Mouse (Mus musculus): ENCODE results near the gene Snd1. TPM values are rescaled to one million over a fixed set of nuclear protein-coding genes. Genes with fewer than 3 reads are reported as not detected.

The Snd1 gene
- polyA plus RNA-seq, 1 experiment = 190 TPM

GRCm38 (mm10) chr6:28717845-28718237, 242.9 kb downstream of the Snd1 start:
- no peak overlapping the region for H3K4me2 ChIP-seq (ENCODE audit: low read depth)
- peaks cover 5% of the 10 kb centered on the region for H3K79me2 ChIP-seq (ENCODE audit: control insufficient read depth, insufficient read depth)
- no peak for TF ChIP-seq SRF (IDR thresholded peaks at IDR 0.05; ENCODE audit: control insufficient read depth, insufficient read length, low read depth)
- TF ChIP-seq REST (IDR thresholded peaks at IDR 0.05; ENCODE audit: insufficient read depth, insufficient read length) = no peak
- TF ChIP-seq MYOG (IDR thresholded peaks at IDR 0.05; ENCODE audit: control insufficient read depth in 1 of 3, insufficient read depth in 1 of 3, insufficient read length in 2 of 3, low read depth in 2 of 3) = no peak
- no peaks in the 10 kb centered on the region for H3K27me3 ChIP-seq (ENCODE audit: control insufficient read depth, insufficient read depth, insufficient read length)
- no peak overlapping the region for H3ac ChIP-seq (ENCODE audit: control insufficient read depth, insufficient read length)
- H3K4me3 ChIP-seq = no peak overlapping the region
- peaks cover 5% of the 10 kb centered on the region for H3K36me3 ChIP-seq (ENCODE audit: control insufficient read depth, insufficient read depth)

- Histone ChIP-seq H3K27me3 (ENCODE audit: control insufficient read depth, insufficient read depth, insufficient read length) (no peaks in the 10 kb centered on the region), H3K79me2 (ENCODE audit: control insufficient read depth, insufficient read depth) (no peaks in the 10 kb centered on the region), H3K36me3 (ENCODE audit: control insufficient read depth, insufficient read depth) (peaks cover under 1% of the 10 kb centered on the region), H3ac (ENCODE audit: control insufficient read depth, insufficient read length) (no peak overlapping the region), H3K4me3 (no peak overlapping the region), H3K4me2 (ENCODE audit: low read depth) (no peak overlapping the region)
- TF ChIP-seq REST (IDR thresholded peaks at IDR 0.05; ENCODE audit: insufficient read depth, insufficient read length) (no peak), SRF (IDR thresholded peaks at IDR 0.05; ENCODE audit: control insufficient read depth, insufficient read length, low read depth) (no peak), TCF12 (IDR thresholded peaks at IDR 0.05; ENCODE audit: insufficient read depth, poor library complexity, severe bottlenecking) (no peak), POLR2A (IDR thresholded peaks at IDR 0.05; ENCODE audit: insufficient read length, low read depth) (no peak), E2F4 (IDR thresholded peaks at IDR 0.05; ENCODE audit: insufficient read depth) (no peak), MAX (IDR thresholded peaks at IDR 0.05; ENCODE audit: low read depth) (no peak), TCF3 (IDR thresholded peaks at IDR 0.05; ENCODE audit: insufficient read length, low read depth) (no peak)
Observed at GRCm38 (mm10) chr6:28720391-28721171, 245.6 kb downstream of the Snd1 start.

GRCm38 (mm10) chr6:28723059-28723458, 248.1 kb downstream of the Snd1 start:
- Histone ChIP-seq H3K79me2 (ENCODE audit: control insufficient read depth, insufficient read depth) (no peaks in the 10 kb centered on the region), H3K4me3 (no peak overlapping the region), H3K27me3 (ENCODE audit: control insufficient read depth, insufficient read depth, insufficient read length) (no peaks in the 10 kb centered on the region), H3K4me2 (ENCODE audit: low read depth) (no peak overlapping the region), H3K36me3 (ENCODE audit: control insufficient read depth, insufficient read depth) (no peaks in the 10 kb centered on the region), H3ac (ENCODE audit: control insufficient read depth, insufficient read length) (no peak overlapping the region)
- TF ChIP-seq CEBPB (IDR thresholded peaks at IDR 0.05; ENCODE audit: insufficient read depth, poor library complexity, severe bottlenecking) (no peak), POLR2AphosphoS2 (IDR thresholded peaks at IDR 0.05; ENCODE audit: insufficient read length, low read depth) (no peak), MYOG (IDR thresholded peaks at IDR 0.05; ENCODE audit: control insufficient read depth in 1 of 3, insufficient read depth in 1 of 3, insufficient read length in 2 of 3, low read depth in 2 of 3) (no peak), E2F4 (IDR thresholded peaks at IDR 0.05; ENCODE audit: insufficient read depth) (no peak), USF1 (IDR thresholded peaks at IDR 0.05; ENCODE audit: low read depth) (no peak), REST (IDR thresholded peaks at IDR 0.05; ENCODE audit: insufficient read depth, insufficient read length) (no peak)

GRCm38 (mm10) chr6:28724776-28725175, 249.8 kb downstream of the Snd1 start:
- no peaks in the 10 kb centered on the region for H3K27me3 ChIP-seq (ENCODE audit: control insufficient read depth, insufficient read depth, insufficient read length)
- H3K36me3 ChIP-seq (ENCODE audit: control insufficient read depth, insufficient read depth) = no peaks in the 10 kb centered on the region
- no peaks in the 10 kb centered on the region for H3K79me2 ChIP-seq (ENCODE audit: control insufficient read depth, insufficient read depth)
- H3ac ChIP-seq (ENCODE audit: control insufficient read depth, insufficient read length) = no peak overlapping the region
- TF ChIP-seq POLR2A (IDR thresholded peaks at IDR 0.05; ENCODE audit: insufficient read length, low read depth) (no peak), USF1 (IDR thresholded peaks at IDR 0.05; ENCODE audit: low read depth) (no peak), CEBPB (IDR thresholded peaks at IDR 0.05; ENCODE audit: insufficient read depth, poor library complexity, severe bottlenecking) (no peak), TCF3 (IDR thresholded peaks at IDR 0.05; ENCODE audit: insufficient read length, low read depth) (no peak), MYOG (IDR thresholded peaks at IDR 0.05; ENCODE audit: control insufficient read depth in 1 of 3, insufficient read depth in 1 of 3, insufficient read length in 2 of 3, low read depth in 2 of 3) (no peak), MAX (IDR thresholded peaks at IDR 0.05; ENCODE audit: low read depth) (no peak), REST (IDR thresholded peaks at IDR 0.05; ENCODE audit: insufficient read depth, insufficient read length) (no peak), E2F4 (IDR thresholded peaks at IDR 0.05; ENCODE audit: insufficient read depth) (no peak), POLR2AphosphoS2 (IDR thresholded peaks at IDR 0.05; ENCODE audit: insufficient read length, low read depth) (no peak), TCF12 (IDR thresholded peaks at IDR 0.05; ENCODE audit: insufficient read depth, poor library complexity, severe bottlenecking) (no peak), SRF (IDR thresholded peaks at IDR 0.05; ENCODE audit: control insufficient read depth, insufficient read length, low read depth) (no peak), MYOD1 (IDR thresholded peaks at IDR 0.05; ENCODE audit: control insufficient read depth in 1 of 3, insufficient read length in 2 of 3, low read depth in 2 of 3) (no peak)
- H3K4me3 ChIP-seq = no peak overlapping the region
- H3K4me2 ChIP-seq (ENCODE audit: low read depth) = no peak overlapping the region

- Histone ChIP-seq H3K4me3 (no peak overlapping the region), H3K36me3 (ENCODE audit: control insufficient read depth, insufficient read depth) (no peaks in the 10 kb centered on the region), H3ac (ENCODE audit: control insufficient read depth, insufficient read length) (no peak overlapping the region), H3K79me2 (ENCODE audit: control insufficient read depth, insufficient read depth) (no peaks in the 10 kb centered on the region), H3K27me3 (ENCODE audit: control insufficient read depth, insufficient read depth, insufficient read length) (no peaks in the 10 kb centered on the region), H3K4me2 (ENCODE audit: low read depth) (no peak overlapping the region)
- no peak for TF ChIP-seq TCF3 (IDR thresholded peaks at IDR 0.05; ENCODE audit: insufficient read length, low read depth)
- no peak for TF ChIP-seq POLR2A (IDR thresholded peaks at IDR 0.05; ENCODE audit: insufficient read length, low read depth)
- TF ChIP-seq USF1 (IDR thresholded peaks at IDR 0.05; ENCODE audit: low read depth) = no peak
- no peak for TF ChIP-seq TCF12 (IDR thresholded peaks at IDR 0.05; ENCODE audit: insufficient read depth, poor library complexity, severe bottlenecking)
- no peak for TF ChIP-seq MYOG (IDR thresholded peaks at IDR 0.05; ENCODE audit: control insufficient read depth in 1 of 3, insufficient read depth in 1 of 3, insufficient read length in 2 of 3, low read depth in 2 of 3)
Observed at GRCm38 (mm10) chr6:28729236-28729635, 254.3 kb downstream of the Snd1 start.

Measured in myocyte (in vitro differentiated cells).